Mouse (Mus musculus): ENCODE results near the gene Frem2.

Frem2 gene

GRCm38 (mm10) chr3:53498351-53498905, 158.7 kb downstream of the Frem2 start:
- ChIA-PET POLR2A (interaction anchor here in 1 of 4 experiments (1.5 kb wide), 2 partner anchors 15 to 43 kb away, joined by 3 to 4 read pairs; no protein-coding TSS in a partner anchor), CTCF (no interaction called here)

DNA sequence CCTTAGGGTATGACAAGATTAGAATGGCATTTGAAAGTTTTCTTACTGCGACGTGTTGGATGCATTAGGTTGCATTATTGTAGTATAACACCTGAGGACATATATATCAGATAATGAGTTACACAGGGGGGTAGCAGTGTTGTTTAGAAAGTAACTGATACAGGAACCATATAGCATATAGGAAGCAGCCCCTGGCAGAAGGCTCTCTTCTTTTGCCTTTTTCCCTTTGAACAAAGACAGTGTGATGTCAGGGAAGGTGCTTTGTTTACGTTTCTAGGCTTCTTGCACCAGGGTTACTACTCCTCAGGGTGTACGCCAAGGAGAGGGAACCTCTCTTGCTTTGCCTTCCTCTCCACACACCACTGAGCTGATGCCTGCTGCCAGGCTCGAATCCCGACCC, 168.8 kb downstream of the Frem2 start, which contains the start of gene Stoml3:
Gene Stoml3, plus strand, starts transcription at position 301 of the 400 bp plus-strand sequence.
- ChIA-PET POLR2A (no interaction called here), CTCF (no interaction called here)

DNA sequence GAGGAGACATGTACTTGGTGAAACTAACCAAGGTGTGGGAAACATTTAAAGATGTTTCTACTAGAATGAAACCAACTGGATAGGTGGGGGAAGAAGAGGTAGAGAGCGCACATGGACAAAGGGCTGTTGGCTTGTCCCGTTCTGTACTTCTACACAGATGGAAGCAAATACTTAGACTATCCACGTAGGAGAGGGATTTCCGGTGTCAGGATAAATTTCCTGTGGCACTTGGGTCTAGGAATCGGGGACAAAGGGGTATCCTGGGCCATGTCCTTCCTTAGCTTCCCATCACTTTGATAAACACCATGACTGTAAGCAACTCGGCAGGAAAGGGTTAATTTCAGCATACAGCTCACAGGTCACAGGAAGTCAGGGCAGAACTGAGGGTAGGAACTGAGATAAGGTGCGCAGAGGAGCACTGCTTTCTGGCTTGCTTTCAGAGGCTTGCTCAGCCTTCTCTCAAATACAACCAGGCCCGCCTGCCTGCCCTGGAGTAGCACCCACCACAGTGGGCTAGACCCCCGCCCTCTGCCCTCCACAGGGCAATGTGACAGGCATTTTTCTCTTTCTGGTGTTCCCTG, 170.1 kb downstream of the Frem2 start:
- POLR2A ChIA-PET, result interaction anchor here in 1 of 4 experiments (0.9 kb wide), 1 partner anchor 23 kb away, joined by 3 read pairs; the partner anchor contains the start of gene Proser1
- CTCF ChIA-PET, result interaction anchor here in 2 of 4 experiments (0.6 kb wide), 2 partner anchors 9 to 1605 kb away, joined by 5 read pairs; no protein-coding TSS in a partner anchor

DNA sequence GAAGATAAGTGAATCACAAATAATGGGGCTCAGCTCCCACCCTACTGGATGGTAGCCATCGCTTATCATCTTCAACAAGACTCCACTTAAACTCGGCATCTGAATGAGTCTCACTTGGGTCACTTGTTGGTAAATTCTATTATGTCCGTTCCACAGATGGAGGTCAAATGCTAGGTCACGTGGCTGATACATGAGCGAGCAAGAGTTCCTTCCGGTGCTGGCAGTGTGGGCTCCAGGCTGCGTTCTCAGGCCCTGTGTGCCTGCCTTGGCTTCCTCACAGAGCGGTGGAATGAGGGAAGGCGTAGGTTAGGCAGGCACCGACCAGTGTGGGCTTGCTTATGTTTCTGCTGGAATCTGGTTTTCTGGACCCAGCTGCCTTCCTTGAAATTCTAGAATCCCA, 170.6 kb downstream of the Frem2 start:
- ChIA-PET CTCF (interaction anchor here in 2 of 4 experiments (0.6 kb wide), 2 partner anchors 9 to 1605 kb away, joined by 5 read pairs; no protein-coding TSS in a partner anchor), POLR2A (interaction anchor here in 2 of 4 experiments (1.1 to 1.5 kb wide), 2 partner anchors 12 to 23 kb away, joined by 3 read pairs; partner anchors contain the start of gene Proser1 (in 1 of the 2))

- ChIA-PET CTCF (interaction anchor here in 1 of 4 experiments (0.7 kb wide), 1 partner anchor 170 kb away, joined by 3 read pairs; no protein-coding TSS in a partner anchor), POLR2A (interaction anchor here in 2 of 4 experiments (0.6 to 1.7 kb wide), 10 partner anchors 9 to 238 kb away, joined by 3 to 7 read pairs (median 3); partner anchors contain the start of gene Proser1 (in 1 of the 2))
Observed at GRCm38 (mm10) chr3:53483414-53484059, 173.6 kb downstream of the Frem2 start.

- POLR2A ChIA-PET, result interaction anchor here (0.5 to 3.8 kb wide), 10 partner anchors 9 to 149 kb away, joined by 3 to 20 read pairs (median 3); partner anchors contain the start of genes Proser1 (in 3 of the 4) and Nhlrc3 (in 2 of the 4)
- CTCF ChIA-PET, result interaction anchor here in 1 of 4 experiments (0.5 to 0.8 kb wide), 2 partner anchors 30 to 1283 kb away, joined by 3 read pairs; no protein-coding TSS in a partner anchor
Observed at GRCm38 (mm10) chr3:53478419-53479046, 178.6 kb downstream of the Frem2 start.

- ChIA-PET POLR2A (interaction anchor here in 2 of 4 experiments (1.1 to 3.8 kb wide), 2 partner anchors 12 to 13 kb away, joined by 3 to 20 read pairs; partner anchors contain the start of genes Nhlrc3 (in 1 of the 2) and Proser1 (in 1 of the 2)), CTCF (interaction anchor here in 2 of 4 experiments (0.8 to 2.2 kb wide), 3 partner anchors 13 to 23 kb away, joined by 3 to 6 read pairs (median 4); no protein-coding TSS in a partner anchor)
Observed at GRCm38 (mm10) chr3:53477468-53477867, 179.7 kb downstream of the Frem2 start.

GRCm38 (mm10) chr3:53475889-53476288, 181.3 kb downstream of the Frem2 start:
- ChIA-PET CTCF (interaction anchor here in 2 of 4 experiments (0.6 to 2.2 kb wide), 2 partner anchors 15 to 1422 kb away, joined by 6 to 7 read pairs; no protein-coding TSS in a partner anchor), POLR2A (interaction anchor here in 2 of 4 experiments (1.5 to 3.8 kb wide), 2 partner anchors 9 to 12 kb away, joined by 4 to 20 read pairs; partner anchors contain the start of genes Nhlrc3 (in 1 of the 2) and Proser1 (in 1 of the 2))

GRCm38 (mm10) chr3:53474179-53474578, 183.0 kb downstream of the Frem2 start:
- ChIA-PET CTCF (interaction anchor here in 2 of 4 experiments (1.0 to 1.4 kb wide), 3 partner anchors 10 to 26 kb away, joined by 3 read pairs; partner anchors contain the start of gene Proser1 (in 1 of the 2)), POLR2A (interaction anchor here in 2 of 4 experiments (0.7 to 1.9 kb wide), 4 partner anchors 9 to 17 kb away, joined by 3 to 8 read pairs (median 4); no protein-coding TSS in a partner anchor)

DNA sequence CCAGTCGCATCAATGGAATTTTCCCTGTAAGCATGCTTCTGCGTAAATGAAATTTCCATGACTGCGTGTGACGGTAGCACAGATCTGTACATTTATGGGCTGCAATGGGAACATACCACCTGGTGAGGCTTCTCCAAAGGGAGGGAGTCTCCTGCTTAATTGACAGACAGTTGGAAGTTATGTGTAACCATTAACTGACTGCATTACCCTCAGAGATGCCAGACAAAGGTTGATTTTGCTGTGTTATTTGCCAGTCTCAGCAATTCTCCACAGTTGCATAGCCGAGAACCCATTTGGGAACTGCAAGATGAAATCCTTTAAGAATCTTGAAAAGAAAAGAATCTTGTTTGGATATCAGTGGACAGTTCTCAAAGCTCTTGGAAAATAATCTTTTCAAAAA, 185.1 kb downstream of the Frem2 start:
- POLR2A ChIA-PET, result interaction anchor here in 1 of 4 experiments (1.0 kb wide), 1 partner anchor 8 kb away, joined by 3 read pairs; the partner anchor contains the start of gene Proser1
- CTCF ChIA-PET, result no interaction called here

GRCm38 (mm10) chr3:53469650-53470049, 187.5 kb downstream of the Frem2 start:
- POLR2A ChIA-PET, result interaction anchor here in 2 of 4 experiments (0.6 to 2.2 kb wide), 9 partner anchors 10 to 197 kb away, joined by 3 to 7 read pairs (median 5); no protein-coding TSS in a partner anchor

GRCm38 (mm10) chr3:53467356-53467755, 189.8 kb downstream of the Frem2 start:
- ChIA-PET CTCF (no interaction called here), POLR2A (interaction anchor here in 2 of 4 experiments (0.7 to 6.3 kb wide), 6 partner anchors 8 to 88 kb away, joined by 3 to 56 read pairs (median 6); no protein-coding TSS in a partner anchor)

More at GRCm38 (mm10) chr3:53469650-53470049, 187.5 kb downstream of the Frem2 start:
- CTCF ChIA-PET, result no interaction called here

DNA sequence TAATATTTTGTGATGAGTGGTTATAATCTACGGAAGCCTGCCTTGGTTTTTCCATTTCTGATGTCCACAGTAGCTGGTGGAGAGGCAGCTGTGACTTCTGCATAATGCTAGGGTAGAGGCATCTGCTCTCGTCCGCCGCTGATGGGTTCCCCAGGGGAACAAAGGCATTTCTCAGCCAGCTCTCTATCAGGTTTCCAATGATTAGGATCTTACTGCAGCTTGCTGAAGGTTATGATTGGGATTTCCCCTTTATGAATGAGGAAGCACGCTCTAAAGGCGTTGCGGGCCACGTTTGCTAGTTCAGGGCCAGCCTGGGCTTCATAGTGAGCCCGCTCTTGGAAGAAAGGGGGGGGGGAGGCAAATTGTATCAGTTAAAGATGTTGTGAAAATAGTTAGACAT, 190.7 kb downstream of the Frem2 start:
- ChIA-PET POLR2A (interaction anchor here in 3 of 4 experiments (0.6 to 6.3 kb wide), 10 partner anchors 9 to 178 kb away, joined by 3 to 56 read pairs (median 4); no protein-coding TSS in a partner anchor), CTCF (interaction anchor here in 1 of 4 experiments (0.7 kb wide), 1 partner anchor 68 kb away, joined by 4 read pairs; no protein-coding TSS in a partner anchor)

DNA sequence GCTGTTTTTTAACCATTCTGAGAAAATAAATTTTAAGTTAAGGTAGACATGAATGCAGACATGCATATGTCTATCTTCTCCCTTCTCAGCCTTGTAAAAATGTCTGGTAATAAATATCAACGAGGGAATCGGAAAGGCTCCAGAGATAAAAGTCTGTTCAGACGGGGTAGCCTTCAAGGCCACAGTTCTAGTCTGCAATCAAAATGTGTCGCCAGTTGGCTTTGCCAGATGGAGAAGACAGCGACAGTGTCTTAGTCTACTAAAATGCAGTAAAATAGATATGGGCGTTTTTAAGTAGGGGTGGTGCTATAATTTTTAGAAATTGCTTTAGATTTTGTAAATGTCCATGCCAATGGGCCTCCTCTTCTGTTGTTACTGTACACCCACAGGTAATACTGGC, 191.8 kb downstream of the Frem2 start:
- POLR2A ChIA-PET, result interaction anchor here in 3 of 4 experiments (0.6 to 6.3 kb wide), 10 partner anchors 8 to 1197 kb away, joined by 3 to 56 read pairs (median 4); partner anchors contain the start of gene Foxo1 (in 1 of the 3)
- CTCF ChIA-PET, result interaction anchor here in 1 of 4 experiments (0.5 kb wide), 1 partner anchor 1207 kb away, joined by 5 read pairs; no protein-coding TSS in a partner anchor

GRCm38 (mm10) chr3:53464146-53464698, 192.9 kb downstream of the Frem2 start:
- ChIA-PET POLR2A (interaction anchor here (0.7 to 6.3 kb wide), 19 partner anchors 8 to 1971 kb away, joined by 3 to 56 read pairs (median 4); no protein-coding TSS in a partner anchor), CTCF (interaction anchor here in 2 of 4 experiments (0.9 to 1.1 kb wide), 4 partner anchors 9 to 435 kb away, joined by 3 to 4 read pairs (median 3); no protein-coding TSS in a partner anchor)
